Mouse (Mus musculus) intestine, embryonic 14.5 days (tissue): Measurements from ENCODE around the gene Smu1. TPM values are rescaled to one million over a fixed set of nuclear protein-coding genes. Genes with fewer than 3 reads are reported as not detected.
"Not testable (repeated sequence)": the region's sequence is repeated elsewhere in the genome, so short reads cannot be mapped to it uniquely, and the experiment has no call there.

Source experiments
- ATAC-seq: fragments of 200-750 bp; cut with Nextera tagmentation; replicated peaks from 2 replicates; pipeline ENCODE4 v1.8.0; 2017; ENCODE audit warnings: low read depth, moderate number of reproducible peaks, moderate TSS enrichment, moderate library complexity; ENCODE audit not compliant: low FRiP score, low TSS enrichment
- DNase-seq: peaks from one replicate; pipeline ENCODE4 v3.0.0-alpha.2; 2018; ENCODE audit warnings: low spot score
- H3K27ac ChIP-seq: fragments of 300-500 bp; sonication (generic); 2 replicates; pipeline ENCODE4 v1.5.1; 2014; ENCODE audit warnings: low read depth, mild to moderate bottlenecking, control low read depth
- H3K27me3 ChIP-seq: fragments of 300-500 bp; sonication (generic); replicated peaks from 2 replicates; pipeline ENCODE4 v1.6.1; 2014; ENCODE audit warnings: low read length, control low read depth; ENCODE audit not compliant: control insufficient read depth, insufficient read depth
- H3K36me3 ChIP-seq: fragments of 300-500 bp; sonication (generic); 2 replicates; pipeline ENCODE4 v1.6.1; 2014; ENCODE audit warnings: low read length, control low read depth; ENCODE audit not compliant: control insufficient read depth, insufficient read depth
- H3K4me1 ChIP-seq: fragments of 300-500 bp; sonication (generic); replicated peaks from 2 replicates; pipeline ENCODE4 v1.6.1; 2014; ENCODE audit warnings: low read length, control low read depth, mixed read lengths; ENCODE audit not compliant: control insufficient read depth, insufficient read depth
- H3K4me2 ChIP-seq: fragments of 300-500 bp; sonication (generic); 2 replicates; pipeline ENCODE4 v1.6.1; 2014; ENCODE audit warnings: low read length
- H3K4me3 ChIP-seq: fragments of 300-500 bp; sonication (generic); 2 replicates; pipeline ENCODE4 v1.5.1; 2014; ENCODE audit warnings: low read depth, low read length, control low read depth, mixed read lengths
- H3K9ac ChIP-seq: fragments of 300-500 bp; sonication (generic); 2 replicates; pipeline ENCODE4 v1.6.1; 2014; ENCODE audit warnings: mild to moderate bottlenecking, low read length
- H3K9me3 ChIP-seq: fragments of 300-500 bp; sonication (generic); 2 replicates; pipeline ENCODE4 v1.6.1; 2016; ENCODE audit warnings: low read length, control low read depth; ENCODE audit not compliant: control insufficient read depth
- WGBS: fragments of 180-500 bp; shearing (Covaris S2); extraction: QIAGEN DNeasy Blood & Tissue Kit; methylation state at CpG from one replicate; pipeline ENCODE4 v1.1.7; 2014; 5-methylcytosine and 5-hydroxymethylcytosine counted together
- polyA plus RNA-seq: library from polyadenylated mRNA; unstranded; fragments of >200 nt; fragmentation: Nextera tagmentation; extraction: Ambion mirVana; gene quantifications from 2 replicates; pipeline ENCODE4 v1.2.1, GENCODE M21; 2014

Gene Smu1
- polyA plus RNA-seq = 155 and 169 TPM in 2 replicates

DNA sequence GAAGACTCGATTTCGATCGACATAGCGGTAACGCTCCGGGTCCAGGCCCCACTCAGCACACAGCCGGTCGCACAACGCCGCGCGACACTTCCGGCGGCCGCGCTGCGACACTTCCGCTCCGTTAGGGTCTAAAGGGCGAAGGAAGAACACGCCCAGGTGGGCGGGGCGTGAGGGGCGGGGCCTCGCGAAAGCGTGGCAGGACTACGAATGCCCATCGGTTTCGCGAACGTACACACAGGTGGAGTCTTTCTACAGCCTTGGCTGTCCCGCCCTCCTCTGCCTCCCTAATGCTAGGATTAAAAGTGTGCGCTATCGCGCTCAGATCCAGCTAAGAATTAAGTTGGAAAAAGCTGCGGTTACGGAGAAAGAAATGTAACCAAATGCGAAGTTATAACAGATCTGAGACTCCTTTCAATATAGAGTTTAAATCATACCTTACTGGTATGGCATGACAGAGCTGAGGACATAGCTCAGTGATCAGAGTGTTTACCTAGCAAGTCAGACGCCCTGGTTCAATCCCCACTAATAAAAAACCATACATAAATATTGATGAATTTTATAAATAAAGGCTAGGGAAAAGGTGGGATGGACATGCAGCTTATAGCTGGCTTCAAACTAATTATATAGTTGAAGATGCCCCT lies at the start of gene Smu1:
Smu1 (minus strand) TSS at position 144 of the 641 bp plus-strand sequence.
- ATAC-seq (peak; percentile 98), DNase-seq (peak; percentile 99)
- Histone ChIP-seq H3K4me1 (no peaks in the 10 kb centered on the region; the same call in 1 of the 2 replicates), H3K4me2 (peak within 1 kb of the TSS; percentile 66), H3K27me3 (0 out of 2 replicates have a peak, but pooled peaks cover 3% of the 10 kb centered on the region), H3K9ac (peak within 1 kb of the TSS; percentile 89), H3K27ac (peak within 1 kb of the TSS; percentile 69), H3K36me3 (peaks cover 28% of the 10 kb centered on the region), H3K4me3 (peak within 1 kb of the TSS; percentile 100), H3K9me3 (no peaks in the 10 kb centered on the region)
- WGBS = under 1% methylated on average over 40 of the region's 40 CpGs

DNA sequence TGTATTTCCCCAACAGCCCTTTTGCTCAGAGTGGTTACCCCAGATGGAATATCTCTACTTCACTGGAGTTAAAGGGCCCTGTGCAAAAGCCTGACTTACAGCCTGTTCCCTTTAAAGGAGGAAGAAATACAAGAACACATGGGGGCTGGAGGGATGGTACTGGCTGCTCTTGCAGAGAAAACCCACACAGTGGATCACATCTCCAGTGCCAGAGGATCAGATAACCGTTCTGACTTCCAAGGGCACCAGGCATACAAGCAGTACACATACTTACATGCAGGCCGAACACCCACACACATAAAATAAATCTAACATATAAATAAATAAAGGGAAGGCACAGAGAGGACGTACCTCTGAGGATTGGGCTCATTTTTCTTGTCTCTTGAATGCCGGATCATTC lies 49.7 kb upstream of the Smu1 start:
- DNase-seq (no peak), ATAC-seq (no peak)
- Histone ChIP-seq H3K27ac (no peak overlapping the region), H3K9me3 (no peaks in the 10 kb centered on the region), H3K4me3 (no peak overlapping the region), H3K36me3 (peaks cover 70% of the 10 kb centered on the region), H3K4me1 (no peaks in the 10 kb centered on the region), H3K27me3 (no peaks in the 10 kb centered on the region), H3K4me2 (no peak overlapping the region), H3K9ac (no peak overlapping the region)
- WGBS = 71% methylated on average over 4 of the region's 4 CpGs

DNA sequence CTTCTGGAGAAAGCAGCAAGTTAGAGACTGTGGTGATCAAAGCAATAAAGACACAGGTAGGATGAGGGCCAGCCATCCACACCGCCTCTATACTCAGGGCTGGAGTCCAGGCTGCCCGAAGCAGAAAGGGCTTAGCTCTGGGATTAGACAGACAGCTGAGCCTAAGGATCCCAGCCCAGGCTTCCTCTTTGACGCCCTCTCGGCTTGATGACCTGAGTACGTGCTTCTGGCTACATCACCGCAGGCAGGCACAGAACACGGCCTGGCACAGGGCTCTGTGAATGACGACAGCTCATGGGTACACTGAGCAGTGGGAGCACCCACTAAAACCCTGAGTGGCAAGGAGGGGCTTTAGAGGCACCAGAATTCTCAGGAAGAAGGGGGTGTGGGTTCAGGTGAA lies 47.7 kb upstream of the Smu1 start:
- no peaks in the 10 kb centered on the region for H3K9me3 ChIP-seq
- no peak overlapping the region for H3K27ac ChIP-seq
- no peak for ATAC-seq
- no peak overlapping the region for H3K4me3 ChIP-seq
- H3K27me3 ChIP-seq = no peaks in the 10 kb centered on the region
- H3K9ac ChIP-seq = no peak overlapping the region
- H3K4me1 ChIP-seq = no peaks in the 10 kb centered on the region
- no peak overlapping the region for H3K4me2 ChIP-seq
- 89% methylated on average over 8 of the region's 8 CpGs for WGBS
- no peak for DNase-seq
- H3K36me3 ChIP-seq = peaks cover 57% of the 10 kb centered on the region

DNA sequence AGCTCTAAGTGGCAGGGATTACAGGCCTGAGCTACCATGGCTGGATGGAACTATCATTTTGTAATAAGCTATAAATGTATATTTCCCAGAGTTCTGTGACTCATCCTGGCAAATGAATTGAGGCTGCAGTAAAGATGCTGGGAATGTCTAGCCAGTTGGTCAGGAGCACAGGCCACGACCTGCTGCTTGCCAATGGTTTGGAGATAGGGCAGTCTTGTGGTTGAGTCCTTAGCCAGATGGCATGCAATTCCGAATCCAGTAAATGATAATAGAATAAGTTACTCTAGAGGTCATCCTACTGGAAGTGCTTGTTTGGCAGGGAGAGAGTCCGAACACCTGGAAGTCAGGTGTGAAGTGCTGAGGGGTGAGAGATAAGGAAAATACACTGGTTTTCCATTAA lies 45.1 kb upstream of the Smu1 start:
- ATAC-seq = no peak
- DNase-seq = no peak
- Histone ChIP-seq H3K4me2 (no peak overlapping the region), H3K27ac (no peak overlapping the region), H3K4me1 (no peaks in the 10 kb centered on the region), H3K36me3 (peaks cover 33% of the 10 kb centered on the region), H3K9ac (no peak overlapping the region), H3K9me3 (no peaks in the 10 kb centered on the region), H3K4me3 (no peak overlapping the region), H3K27me3 (no peaks in the 10 kb centered on the region)
- 91% methylated on average over 3 of the region's 3 CpGs for WGBS

DNA sequence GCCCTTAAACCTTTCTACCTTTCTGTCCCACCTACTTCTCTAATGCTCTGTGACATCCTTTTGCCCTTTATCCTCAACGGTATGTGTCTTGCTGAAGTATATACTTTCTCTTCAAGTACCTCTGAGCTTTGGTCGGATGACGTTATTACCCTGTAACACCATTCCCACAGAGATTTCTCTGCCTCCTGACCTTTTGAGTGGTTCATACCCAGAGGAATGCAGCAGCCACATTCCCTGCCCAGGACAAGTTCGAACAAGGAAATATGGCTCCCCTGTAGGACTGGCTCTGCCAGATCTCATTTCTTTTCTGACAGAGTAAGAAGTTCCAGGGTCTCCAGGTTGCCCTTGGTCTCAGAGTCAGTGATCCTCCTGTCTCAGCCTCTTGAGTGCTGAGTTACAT lies 44.2 kb upstream of the Smu1 start:
- DNase-seq = no peak
- Histone ChIP-seq H3K27me3 (no peaks in the 10 kb centered on the region), H3K4me3 (no peak overlapping the region), H3K9me3 (no peaks in the 10 kb centered on the region), H3K9ac (no peak overlapping the region), H3K36me3 (peaks cover 26% of the 10 kb centered on the region), H3K4me2 (no peak overlapping the region), H3K27ac (no peak overlapping the region), H3K4me1 (no peaks in the 10 kb centered on the region)
- no peak for ATAC-seq
- WGBS = 73% methylated on average over 4 of the region's 4 CpGs

DNA sequence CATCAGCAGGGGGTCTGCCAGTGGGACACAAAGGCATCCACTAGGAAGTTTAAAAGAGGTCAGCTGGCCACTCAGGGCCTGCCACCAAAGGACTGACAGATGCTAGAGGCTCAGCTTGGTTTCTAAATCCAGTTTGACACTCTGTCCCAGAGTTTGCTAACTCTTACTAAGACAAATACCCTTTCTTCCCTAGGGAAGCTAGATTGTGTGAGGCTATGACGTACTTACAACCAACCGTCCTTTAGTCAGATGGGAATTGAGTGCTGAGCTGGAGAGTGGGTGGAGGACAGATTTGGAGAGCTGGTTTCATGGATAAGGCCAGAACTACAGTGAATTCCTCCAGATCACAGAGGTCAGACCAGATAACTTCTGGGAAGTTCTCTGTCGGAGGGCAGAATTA lies 43.1 kb upstream of the Smu1 start:
- no peak for ATAC-seq
- Histone ChIP-seq H3K4me2 (no peak overlapping the region), H3K4me3 (no peak overlapping the region), H3K36me3 (peaks cover 18% of the 10 kb centered on the region), H3K9me3 (no peaks in the 10 kb centered on the region), H3K27me3 (no peaks in the 10 kb centered on the region), H3K4me1 (no peaks in the 10 kb centered on the region), H3K27ac (no peak overlapping the region), H3K9ac (no peak overlapping the region)
- no peak for DNase-seq
- WGBS = 89% methylated on average over 3 of the region's 3 CpGs

DNA sequence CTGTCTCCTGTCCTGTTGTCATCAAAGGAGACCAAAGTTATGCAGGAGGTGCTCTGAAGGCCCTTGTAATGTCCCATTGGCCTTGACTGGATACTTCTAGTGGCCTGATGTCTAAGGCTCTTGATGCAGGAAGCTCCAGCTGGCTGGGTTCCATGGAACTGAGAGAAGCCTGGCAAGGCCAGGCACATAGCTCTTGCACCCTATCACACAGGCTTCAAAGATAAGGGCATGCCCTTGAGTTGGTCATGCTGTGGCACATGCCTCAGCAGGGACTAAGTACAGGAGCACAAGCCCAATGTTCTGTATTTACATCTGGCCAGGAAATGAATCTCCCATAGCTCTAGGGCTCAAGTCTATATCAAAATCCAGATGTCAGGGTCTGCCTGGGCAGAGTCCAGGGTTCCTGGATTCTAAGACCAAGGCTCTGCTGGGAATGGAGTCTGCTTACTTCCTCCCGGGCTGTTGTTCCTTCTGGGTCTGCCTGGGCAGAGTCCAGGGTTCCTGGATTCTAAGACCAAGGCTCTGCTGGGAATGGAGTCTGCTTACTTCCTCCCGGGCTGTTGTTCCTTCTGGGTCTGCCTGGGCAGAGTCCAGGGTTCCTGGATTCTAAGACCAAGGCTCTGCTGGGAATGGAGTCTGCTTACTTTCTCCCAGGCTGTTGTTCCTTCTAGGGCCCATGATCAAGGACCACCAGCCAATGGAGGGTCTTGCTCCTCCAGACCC lies 41.3 kb upstream of the Smu1 start:
- H3K9ac ChIP-seq, H3K4me1 ChIP-seq, H3K4me2 ChIP-seq, H3K9me3 ChIP-seq, H3K27ac ChIP-seq, H3K27me3 ChIP-seq, ATAC-seq, DNase-seq, H3K4me3 ChIP-seq: not testable (repeated sequence)
- no CpG with 5 or more reads among the region's 2 CpGs for WGBS
- H3K36me3 ChIP-seq = peaks cover 13% of the 10 kb centered on the region; the same call in 1 of the 2 replicates

DNA sequence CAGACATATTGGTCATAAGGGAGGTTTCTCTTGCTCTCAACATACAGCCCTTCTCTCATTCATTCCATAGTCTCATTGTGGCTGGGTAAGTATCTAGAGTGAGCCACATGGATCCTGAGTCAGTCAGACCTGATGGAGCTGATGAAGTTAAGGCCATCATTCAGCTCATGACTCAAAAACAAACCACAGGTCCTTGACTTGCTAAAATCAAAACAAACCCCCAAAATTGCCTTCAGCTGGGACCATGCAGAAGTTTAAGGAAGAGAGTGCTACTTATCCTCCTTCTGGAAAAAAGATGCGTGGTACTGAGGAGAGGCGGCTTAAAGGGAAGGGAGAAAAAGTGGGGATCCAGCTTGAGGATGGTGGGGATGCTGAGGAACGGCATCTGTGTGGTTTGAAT lies 38.0 kb upstream of the Smu1 start:
- H3K4me2 ChIP-seq = no peak overlapping the region
- 0 out of 2 replicates have a peak, but pooled peaks cover 4% of the 10 kb centered on the region for H3K9me3 ChIP-seq
- H3K27ac ChIP-seq = no peak overlapping the region

DNA sequence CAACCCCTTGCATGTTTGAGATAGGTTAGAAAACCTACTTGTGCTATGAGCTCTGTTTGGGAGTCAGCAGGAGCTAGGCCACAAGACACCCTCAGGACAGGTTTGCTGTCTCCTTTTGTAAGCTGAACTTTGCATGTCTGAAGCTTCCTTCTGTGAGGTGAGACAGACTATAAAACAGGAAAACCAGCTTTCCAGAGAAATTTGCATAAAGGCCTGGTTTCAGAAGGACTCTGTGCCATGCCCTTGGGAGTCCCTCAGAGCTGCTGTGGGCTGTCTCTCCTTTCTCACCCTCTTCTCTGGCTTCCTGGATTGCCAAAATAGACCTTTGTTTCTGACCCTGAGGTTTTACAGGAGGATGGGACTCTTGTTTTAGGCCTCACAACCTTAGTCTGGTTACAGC lies 36.6 kb upstream of the Smu1 start:
- Histone ChIP-seq H3K4me2 (no peak overlapping the region), H3K27ac (no peak overlapping the region), H3K36me3 (no peaks in the 10 kb centered on the region), H3K27me3 (no peaks in the 10 kb centered on the region), H3K9ac (no peak overlapping the region), H3K4me1 (no peaks in the 10 kb centered on the region), H3K4me3 (no peak overlapping the region), H3K9me3 (0 out of 2 replicates have a peak, but pooled peaks cover 4% of the 10 kb centered on the region)
- ATAC-seq (no peak), DNase-seq (no peak)

More for the DNA sequence above, 38.0 kb upstream of the Smu1 start:
- DNase-seq (no peak), ATAC-seq (no peak)
- no peaks in the 10 kb centered on the region for H3K36me3 ChIP-seq
- H3K4me1 ChIP-seq = no peaks in the 10 kb centered on the region
- no peak overlapping the region for H3K4me3 ChIP-seq
- no peaks in the 10 kb centered on the region for H3K27me3 ChIP-seq
- 79% methylated on average over 3 of the region's 3 CpGs for WGBS
- no peak overlapping the region for H3K9ac ChIP-seq
